Mouse (Mus musculus) midbrain, embryonic 12.5 days (tissue): ENCODE measurements around the gene D930020B18Rik. TPM values are rescaled to one million over a fixed set of nuclear protein-coding genes. Genes with fewer than 3 reads are reported as not detected.

Source experiments
- ATAC-seq: fragments of 200-750 bp; cut with Nextera tagmentation; 2 replicates; pipeline ENCODE4 v1.8.0; 2017; ENCODE audit warnings: low read depth, moderate TSS enrichment, moderate library complexity; ENCODE audit not compliant: low FRiP score
- H3K27ac ChIP-seq: fragments of 300-500 bp; sonication (generic); replicated peaks from 2 replicates; pipeline ENCODE4 v1.5.1; 2016; ENCODE audit warnings: mild to moderate bottlenecking
- H3K27me3 ChIP-seq: fragments of 300-500 bp; sonication (generic); 2 replicates; pipeline ENCODE4 v1.6.1; 2016; ENCODE audit warnings: mild to moderate bottlenecking
- H3K36me3 ChIP-seq: fragments of 300-500 bp; sonication (generic); 2 replicates; pipeline ENCODE4 v1.6.1; 2016
- H3K4me1 ChIP-seq: fragments of 300-500 bp; sonication (generic); 2 replicates; pipeline ENCODE4 v1.6.1; 2016
- H3K4me2 ChIP-seq: fragments of 300-500 bp; sonication (generic); replicated peaks from 2 replicates; pipeline ENCODE4 v1.6.1; 2016; ENCODE audit warnings: mild to moderate bottlenecking, moderate library complexity
- H3K4me3 ChIP-seq: fragments of 300-500 bp; sonication (generic); 2 replicates; pipeline ENCODE4 v1.5.1; 2016; ENCODE audit warnings: mild to moderate bottlenecking
- H3K9ac ChIP-seq: fragments of 300-500 bp; sonication (generic); replicated peaks from 2 replicates; pipeline ENCODE4 v1.6.1; 2016; ENCODE audit warnings: mild to moderate bottlenecking, moderate library complexity
- H3K9me3 ChIP-seq: fragments of 300-500 bp; sonication (generic); 2 replicates; pipeline ENCODE4 v1.6.1; 2016; ENCODE audit warnings: mild to moderate bottlenecking
- WGBS: fragments of 180-500 bp; shearing (Covaris S2); methylation state at CpG from one replicate; pipeline ENCODE4 v1.1.7; 2016; 5-methylcytosine and 5-hydroxymethylcytosine counted together
- polyA plus RNA-seq: library from polyadenylated mRNA; unstranded; fragments of >200 nt; fragmentation: Nextera tagmentation; extraction: Ambion mirVana; gene quantifications from 2 replicates; pipeline ENCODE4 v1.2.1, GENCODE M21; 2016

The D930020B18Rik gene
- polyA plus RNA-seq: 0.12 TPM in 1 of 2 replicates, not detected in the other

DNA sequence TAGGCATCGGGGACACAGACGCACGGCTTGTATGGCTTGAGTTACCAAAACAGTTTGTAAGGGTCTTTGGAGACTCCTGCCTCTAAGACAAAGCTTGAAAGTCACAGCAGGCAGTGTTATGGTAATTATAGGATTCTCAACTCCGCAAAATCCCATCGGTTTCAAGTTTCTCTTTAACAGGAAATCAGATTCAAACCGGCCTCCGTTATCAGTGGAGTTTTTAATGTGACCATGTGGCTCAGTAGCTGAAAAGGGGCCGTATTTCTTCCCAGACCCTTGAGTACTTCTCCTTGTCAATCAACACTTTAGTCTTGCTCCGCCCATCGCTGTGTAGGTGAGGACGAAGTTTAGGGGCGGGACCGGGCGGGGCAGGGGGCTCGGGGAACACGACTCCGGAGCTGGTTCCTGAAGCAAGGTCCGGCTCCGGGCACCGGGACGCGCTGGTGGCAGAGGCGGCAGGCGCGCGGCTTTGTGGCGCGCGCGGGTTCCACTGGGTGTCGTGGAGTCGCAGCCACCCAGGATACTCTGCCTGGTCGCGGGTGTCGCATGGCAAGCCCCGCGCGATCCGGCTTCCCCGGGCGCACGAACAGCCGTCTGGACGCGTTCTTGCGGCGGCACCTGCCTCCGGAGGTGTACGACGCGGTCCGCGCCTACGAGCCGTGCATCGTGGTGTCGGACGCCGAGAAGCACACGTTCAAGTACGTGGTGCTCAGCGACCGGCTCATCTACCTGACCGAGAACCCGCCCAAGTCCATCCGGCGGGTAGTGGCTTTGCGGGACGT lies at the start of gene D930020B18Rik:
Gene D930020B18Rik, plus strand, starts transcription at position 317 of the 782 bp plus-strand sequence.
- H3K4me3 ChIP-seq: peak within 1 kb of the TSS; percentile 56
- peaks cover 18% of the 10 kb centered on the region for H3K4me1 ChIP-seq
- no peak within 1 kb of the TSS for H3K27ac ChIP-seq
- peaks cover 44% of the 10 kb centered on the region for H3K27me3 ChIP-seq
- peak; percentile 64 for ATAC-seq
- no peaks in the 10 kb centered on the region for H3K9me3 ChIP-seq
- no peaks in the 10 kb centered on the region for H3K36me3 ChIP-seq
- H3K4me2 ChIP-seq: peak within 1 kb of the TSS; percentile 97
- WGBS: under 1% methylated on average over 69 of the region's 69 CpGs
- H3K9ac ChIP-seq: peak within 1 kb of the TSS; percentile 53

DNA sequence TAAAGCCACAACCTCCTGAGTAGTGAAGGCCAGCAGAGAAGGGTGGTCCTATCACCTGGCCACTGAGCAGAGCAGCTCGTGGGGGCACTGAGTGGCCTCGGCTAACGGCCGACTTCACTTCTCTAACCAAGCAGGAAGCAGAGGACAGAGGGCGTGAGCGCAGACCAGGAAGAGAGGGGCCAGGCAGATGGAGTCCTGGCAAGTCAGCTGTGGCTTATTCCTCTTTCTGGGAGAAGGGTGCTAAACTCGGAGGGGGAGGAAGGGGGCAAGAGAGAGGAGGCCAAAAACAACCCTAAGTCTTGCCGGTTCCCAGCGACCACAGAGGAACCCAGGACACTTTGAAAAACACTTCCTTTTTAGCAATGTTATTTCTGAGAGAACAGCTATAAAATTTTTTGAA lies 44.8 kb upstream of the D930020B18Rik start:
- Histone ChIP-seq H3K27ac (no peak overlapping the region), H3K4me2 (no peak overlapping the region), H3K4me3 (no peak overlapping the region), H3K9me3 (no peaks in the 10 kb centered on the region), H3K27me3 (no peaks in the 10 kb centered on the region), H3K9ac (no peak overlapping the region), H3K36me3 (peaks cover 84% of the 10 kb centered on the region), H3K4me1 (no peaks in the 10 kb centered on the region)
- 85% methylated on average over 9 of the region's 9 CpGs for WGBS
- ATAC-seq: no peak

DNA sequence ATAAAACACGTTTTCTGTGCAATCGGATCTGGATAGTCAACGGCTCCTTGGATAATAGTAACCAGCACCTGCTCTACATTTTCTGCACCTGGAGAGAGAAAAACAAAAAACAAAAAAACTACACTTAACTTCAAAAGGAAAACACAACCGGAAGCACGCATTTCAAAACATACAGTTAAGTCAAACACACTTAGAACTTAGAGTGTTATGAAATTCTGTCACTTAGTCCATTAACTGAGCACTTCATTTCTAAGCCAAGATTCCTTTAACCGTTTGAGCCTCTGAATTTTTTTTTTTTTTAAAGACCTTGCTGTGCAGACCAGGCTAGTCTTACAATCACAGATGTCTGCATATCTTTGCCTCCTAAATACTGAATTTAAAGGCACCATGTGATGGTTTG lies 40.1 kb upstream of the D930020B18Rik start:
- Histone ChIP-seq H3K27ac (no peak overlapping the region), H3K9me3 (no peaks in the 10 kb centered on the region), H3K36me3 (peaks cover 97% of the 10 kb centered on the region), H3K9ac (no peak overlapping the region), H3K4me3 (no peak overlapping the region), H3K4me2 (no peak overlapping the region), H3K4me1 (no peaks in the 10 kb centered on the region), H3K27me3 (no peaks in the 10 kb centered on the region)
- ATAC-seq: no peak
- WGBS: 85% methylated on average over 6 of the region's 6 CpGs

DNA sequence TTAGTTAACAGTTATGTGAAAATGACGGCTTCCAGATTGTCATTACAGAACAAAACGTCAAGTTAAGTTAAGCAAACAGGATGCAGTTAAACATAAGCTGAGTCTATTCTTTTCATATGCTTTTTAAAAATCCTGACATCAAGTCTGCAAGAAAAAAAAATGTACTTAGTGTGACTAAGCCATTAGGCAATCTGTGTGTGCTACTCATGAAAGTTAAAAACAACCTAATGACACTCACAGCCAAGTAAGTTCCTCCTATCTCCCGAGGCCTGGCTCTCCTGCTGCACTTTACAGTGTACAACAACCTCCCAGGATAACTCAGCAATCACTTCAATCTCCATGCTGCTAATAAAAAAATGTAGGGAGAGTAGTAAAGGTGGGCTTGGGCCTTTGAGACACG lies 37.8 kb upstream of the D930020B18Rik start:
- no peak for ATAC-seq

DNA sequence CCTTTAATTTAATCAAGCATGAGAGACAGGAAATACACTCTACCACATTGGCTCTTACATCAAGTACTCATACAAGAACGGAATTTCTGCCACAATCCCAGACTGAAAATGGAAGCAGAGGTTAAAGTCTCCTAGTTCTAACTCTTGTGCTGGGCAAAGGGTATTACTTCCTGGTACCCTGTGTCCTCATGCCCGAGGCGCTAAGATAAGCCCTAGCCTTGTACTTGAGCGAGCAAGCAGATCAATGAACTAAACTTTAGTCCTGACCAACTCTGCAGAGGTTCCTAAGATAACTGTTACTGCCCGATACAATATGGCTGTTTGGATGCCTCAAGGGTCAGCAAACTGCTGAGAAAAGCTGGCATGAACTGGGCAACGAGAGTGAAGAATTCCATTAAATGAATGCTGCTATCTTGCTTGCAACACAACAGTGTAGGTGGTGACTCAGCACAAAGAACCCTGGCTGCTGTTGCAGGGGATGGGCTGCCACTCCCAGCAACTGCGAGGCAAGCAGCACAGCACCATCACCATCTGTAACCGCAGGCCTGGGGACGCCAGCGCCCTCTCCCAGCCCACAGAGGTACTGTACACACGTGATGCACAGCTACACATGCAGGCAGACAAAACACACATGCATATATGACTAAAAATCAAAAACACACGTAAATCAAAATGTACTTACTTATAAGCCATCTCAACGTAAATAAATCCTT lies 36.6 kb upstream of the D930020B18Rik start:
- Histone ChIP-seq H3K27me3 (no peaks in the 10 kb centered on the region), H3K36me3 (peaks cover 93% of the 10 kb centered on the region), H3K9me3 (no peaks in the 10 kb centered on the region), H3K9ac (no peak overlapping the region), H3K27ac (no peak overlapping the region), H3K4me1 (no peaks in the 10 kb centered on the region), H3K4me3 (no peak overlapping the region), H3K4me2 (no peak overlapping the region)
- 95% methylated on average over 13 of the region's 13 CpGs for WGBS
- no peak for ATAC-seq

More for the DNA sequence above, 37.8 kb upstream of the D930020B18Rik start:
- H3K27me3 ChIP-seq: no peaks in the 10 kb centered on the region
- H3K9ac ChIP-seq: no peak overlapping the region
- H3K4me1 ChIP-seq: no peaks in the 10 kb centered on the region
- no peaks in the 10 kb centered on the region for H3K9me3 ChIP-seq
- H3K36me3 ChIP-seq: peaks cover 95% of the 10 kb centered on the region
- no peak overlapping the region for H3K27ac ChIP-seq
- H3K4me2 ChIP-seq: no peak overlapping the region
- H3K4me3 ChIP-seq: no peak overlapping the region
- WGBS: 90% methylated on average over 4 of the region's 4 CpGs

DNA sequence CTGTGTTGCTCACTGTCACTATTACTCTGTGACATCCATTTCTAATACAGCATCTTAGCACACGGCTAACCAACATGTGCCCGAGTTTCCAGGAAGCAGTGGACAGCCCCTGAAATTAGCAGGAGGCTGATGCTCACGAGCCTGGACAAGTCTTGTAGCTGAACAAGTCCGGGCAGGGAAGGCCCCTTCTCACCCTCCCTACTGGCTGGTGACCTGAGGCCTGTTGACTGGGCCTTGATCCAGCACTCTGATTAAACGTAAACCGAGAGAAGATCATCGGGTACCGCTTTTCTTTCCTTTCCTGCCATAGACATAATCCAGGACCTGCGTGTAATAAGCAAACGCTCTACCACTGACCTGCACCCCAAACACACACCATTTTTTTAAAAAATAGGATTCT lies 33.2 kb upstream of the D930020B18Rik start:
- Histone ChIP-seq H3K36me3 (peaks cover 89% of the 10 kb centered on the region), H3K27ac (no peak overlapping the region), H3K9ac (no peak overlapping the region), H3K4me1 (no peaks in the 10 kb centered on the region), H3K4me2 (no peak overlapping the region), H3K4me3 (no peak overlapping the region), H3K9me3 (no peaks in the 10 kb centered on the region), H3K27me3 (no peaks in the 10 kb centered on the region)
- no peak for ATAC-seq
- WGBS: 95% methylated on average over 10 of the region's 10 CpGs

DNA sequence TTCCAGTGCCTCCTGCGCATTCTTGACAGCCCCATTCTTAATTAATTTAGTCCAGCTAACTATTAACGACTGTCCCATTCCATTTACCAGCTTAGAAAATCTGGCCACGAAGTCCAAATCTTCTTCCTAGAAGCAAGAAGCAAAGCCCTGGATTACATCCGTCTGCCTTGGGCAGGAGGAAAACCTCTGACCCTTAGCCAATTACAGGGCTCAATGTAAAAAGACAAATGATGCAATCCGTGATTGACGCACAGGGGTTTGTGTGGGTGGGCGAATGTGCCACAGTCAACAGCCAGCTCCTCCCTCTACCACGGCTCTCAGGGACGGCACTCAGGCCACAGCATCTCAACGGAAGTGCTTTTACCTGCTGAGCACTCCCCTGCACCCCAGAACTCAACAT lies 29.8 kb upstream of the D930020B18Rik start:
- Histone ChIP-seq H3K9ac (no peak overlapping the region), H3K36me3 (peaks cover 83% of the 10 kb centered on the region)

DNA sequence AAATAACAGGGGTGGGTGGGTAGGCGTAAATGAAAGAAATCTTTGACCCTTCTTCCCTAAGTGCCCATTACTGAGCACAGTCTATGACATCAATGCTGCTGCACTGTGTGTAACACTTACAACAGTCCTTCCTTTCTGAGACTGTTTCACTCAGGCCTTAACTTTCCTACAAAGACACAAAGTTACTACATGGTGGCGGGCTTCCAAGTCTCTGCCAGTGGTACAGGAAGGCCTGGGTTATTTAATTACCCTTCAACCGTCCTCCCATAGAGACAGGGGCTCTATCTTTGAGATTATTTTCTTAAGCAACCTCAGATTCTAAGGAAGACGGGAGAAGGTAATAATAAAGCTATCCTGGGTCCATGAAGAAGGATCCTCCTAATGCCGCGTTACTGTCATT lies 28.9 kb upstream of the D930020B18Rik start:
- Histone ChIP-seq H3K4me2 (no peak overlapping the region), H3K36me3 (peaks cover 83% of the 10 kb centered on the region), H3K9me3 (no peaks in the 10 kb centered on the region), H3K27me3 (no peaks in the 10 kb centered on the region), H3K4me3 (no peak overlapping the region), H3K27ac (no peak overlapping the region), H3K4me1 (no peaks in the 10 kb centered on the region), H3K9ac (no peak overlapping the region)
- ATAC-seq: no peak
- 90% methylated on average over 6 of the region's 6 CpGs for WGBS

More for the DNA sequence above, 29.8 kb upstream of the D930020B18Rik start:
- no peak overlapping the region for H3K4me3 ChIP-seq
- H3K27ac ChIP-seq: no peak overlapping the region
- no peaks in the 10 kb centered on the region for H3K9me3 ChIP-seq
- 84% methylated on average over 10 of the region's 10 CpGs for WGBS
- no peaks in the 10 kb centered on the region for H3K4me1 ChIP-seq
- no peak for ATAC-seq
- H3K27me3 ChIP-seq: no peaks in the 10 kb centered on the region
- no peak overlapping the region for H3K4me2 ChIP-seq

DNA sequence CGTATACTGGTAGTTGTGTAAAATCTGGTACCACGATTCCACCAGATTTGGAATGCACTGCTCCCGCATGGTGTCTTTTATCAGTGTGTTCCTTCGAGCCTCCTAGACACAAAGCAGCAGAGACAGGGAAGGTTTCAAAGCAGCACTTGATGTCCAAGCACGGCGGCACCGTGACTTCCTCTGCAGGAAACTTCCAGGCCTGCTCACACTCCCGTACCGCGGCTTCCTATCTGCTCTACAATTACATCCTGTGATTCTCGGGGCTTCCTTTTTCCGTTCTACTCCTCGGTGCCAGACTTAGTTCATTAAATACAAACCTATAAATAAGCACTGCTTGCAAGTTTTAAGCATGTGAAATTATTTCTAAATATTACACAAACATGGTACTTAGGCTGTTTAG lies 27.8 kb upstream of the D930020B18Rik start:
- 90% methylated on average over 13 of the region's 13 CpGs for WGBS
- H3K36me3 ChIP-seq: peaks cover 84% of the 10 kb centered on the region

DNA sequence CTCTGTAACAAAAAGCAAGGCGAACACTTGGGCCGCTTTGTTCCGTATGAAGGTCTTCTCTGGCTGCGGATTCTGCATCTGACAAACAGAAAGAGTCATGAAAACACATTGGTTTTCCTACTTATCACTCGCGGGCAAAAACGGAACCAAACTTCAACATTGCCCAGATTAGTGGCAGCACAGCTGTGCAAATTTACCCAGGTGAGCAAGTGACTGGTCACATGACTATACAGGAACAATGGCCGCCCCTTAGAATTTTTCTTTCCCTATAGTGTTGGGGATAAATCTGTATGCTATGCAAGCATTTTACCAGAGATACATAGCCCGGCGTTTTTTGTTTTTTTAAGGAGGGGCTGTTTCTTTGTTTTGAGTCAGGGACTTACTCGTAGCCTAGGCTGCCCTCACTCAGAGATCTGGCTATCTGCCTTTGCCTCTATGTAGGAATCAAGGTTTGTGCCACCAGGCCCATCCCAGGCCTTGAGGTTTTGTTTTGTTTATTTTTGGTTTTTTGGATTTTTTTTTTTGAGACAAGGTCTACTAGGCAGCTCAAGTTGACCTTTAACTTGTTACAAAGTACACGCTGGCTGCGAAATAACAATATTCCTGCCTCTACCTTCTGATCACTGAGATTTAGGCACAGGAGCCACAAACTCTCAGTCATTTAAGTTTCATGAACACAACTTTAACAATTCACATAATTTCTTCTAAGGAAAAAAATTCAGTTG lies 26.1 kb upstream of the D930020B18Rik start:
- ATAC-seq: no peak
- H3K27ac ChIP-seq: no peak overlapping the region
- 88% methylated on average over 13 of the region's 13 CpGs for WGBS
- H3K27me3 ChIP-seq: no peaks in the 10 kb centered on the region
- no peak overlapping the region for H3K4me3 ChIP-seq
- H3K4me2 ChIP-seq: no peak overlapping the region
- H3K9me3 ChIP-seq: no peaks in the 10 kb centered on the region
- H3K36me3 ChIP-seq: peaks cover 80% of the 10 kb centered on the region
- H3K9ac ChIP-seq: no peak overlapping the region
- H3K4me1 ChIP-seq: no peaks in the 10 kb centered on the region

More for the DNA sequence above, 27.8 kb upstream of the D930020B18Rik start:
- no peak overlapping the region for H3K27ac ChIP-seq
- H3K9me3 ChIP-seq: no peaks in the 10 kb centered on the region
- H3K9ac ChIP-seq: no peak overlapping the region
- H3K4me2 ChIP-seq: no peak overlapping the region
- no peaks in the 10 kb centered on the region for H3K27me3 ChIP-seq
- H3K4me3 ChIP-seq: no peak overlapping the region
- H3K4me1 ChIP-seq: no peaks in the 10 kb centered on the region
- ATAC-seq: no peak

DNA sequence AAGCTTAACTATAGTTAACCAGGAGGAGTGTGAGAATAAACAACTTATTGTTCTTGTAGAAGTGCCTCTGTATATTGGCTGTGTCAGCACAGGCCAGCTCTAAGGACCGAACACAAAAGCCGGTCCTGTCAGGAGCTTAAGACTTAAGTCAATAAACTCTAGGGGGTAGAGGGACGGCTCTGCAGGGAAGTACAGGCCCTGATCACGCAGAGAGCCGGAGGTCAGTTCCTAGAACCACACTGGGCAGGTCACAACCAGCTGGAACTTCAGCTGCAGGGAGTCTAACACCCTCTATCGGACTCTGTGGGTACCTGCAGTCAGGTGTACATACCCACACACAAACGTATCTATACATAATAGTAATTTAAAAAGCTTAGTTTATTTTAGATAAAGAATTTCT lies 25.5 kb upstream of the D930020B18Rik start:
- ATAC-seq: no peak
- H3K27ac ChIP-seq: no peak overlapping the region
- no peak overlapping the region for H3K9ac ChIP-seq
- H3K4me1 ChIP-seq: no peaks in the 10 kb centered on the region
- H3K27me3 ChIP-seq: no peaks in the 10 kb centered on the region
- H3K4me3 ChIP-seq: no peak overlapping the region
- no peaks in the 10 kb centered on the region for H3K9me3 ChIP-seq
- peaks cover 77% of the 10 kb centered on the region for H3K36me3 ChIP-seq
- WGBS: 46% methylated on average over 7 of the region's 7 CpGs
- H3K4me2 ChIP-seq: no peak overlapping the region

DNA sequence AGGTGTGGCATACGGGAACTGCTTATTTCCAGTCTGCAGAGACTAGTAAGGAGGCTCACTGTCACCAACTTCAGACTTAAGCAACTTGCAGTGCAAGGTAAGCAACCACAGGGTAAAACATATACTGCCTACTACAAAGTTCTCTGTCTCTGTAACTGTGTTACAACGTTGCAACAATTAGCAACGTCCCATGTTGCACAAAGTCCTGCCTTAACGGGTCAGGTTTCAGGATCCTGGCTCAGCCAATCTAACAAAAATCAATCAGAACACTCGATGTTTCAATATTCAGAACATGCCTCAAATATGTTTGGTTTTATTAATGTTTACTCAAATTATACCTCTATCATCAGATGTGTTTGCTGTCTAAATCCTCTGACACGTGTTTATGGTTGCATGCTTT lies 19.0 kb upstream of the D930020B18Rik start:
- H3K27me3 ChIP-seq: no peaks in the 10 kb centered on the region
- peaks cover 11% of the 10 kb centered on the region for H3K4me1 ChIP-seq
- ATAC-seq: no peak
- no peak overlapping the region for H3K4me3 ChIP-seq
- no peak overlapping the region for H3K27ac ChIP-seq
- H3K4me2 ChIP-seq: no peak overlapping the region
- no peaks in the 10 kb centered on the region for H3K9me3 ChIP-seq
- 94% methylated on average over 6 of the region's 6 CpGs for WGBS
- no peak overlapping the region for H3K9ac ChIP-seq
- H3K36me3 ChIP-seq: peaks cover 36% of the 10 kb centered on the region
